Mouse (Mus musculus): Measurements from ENCODE around the gene Tmem203. TPM values are rescaled to one million over a fixed set of nuclear protein-coding genes. Genes with fewer than 3 reads are reported as not detected.

Tmem203 gene
- polyA plus RNA-seq, 1 experiment from 2014 or later: 25.3 TPM

- no peak for ATAC-seq (ENCODE audit: insufficient number of reproducible peaks, insufficient read depth, low FRiP score, low TSS enrichment, low read depth)
- Histone ChIP-seq H3K4me3 (no peak overlapping the region), H3K27ac (no peak overlapping the region), H3K4me2 (no peak overlapping the region), H3K36me3 (no peaks in the 10 kb centered on the region), H3K9me3 (no peaks in the 10 kb centered on the region), H3K27me3 (peaks cover 97% of the 10 kb centered on the region), H3K4me1 (peaks cover 30% of the 10 kb centered on the region), H3K9ac (no peak overlapping the region)
- 71% methylated on average over 9 of the region's 9 CpGs for WGBS
Observed at GRCm38 (mm10) chr2:25293706-25294105, 38.5 kb downstream of the Tmem203 start.

- ATAC-seq (ENCODE audit: insufficient number of reproducible peaks, insufficient read depth, low FRiP score, low TSS enrichment, low read depth): no peak
- Histone ChIP-seq H3K4me3 (no peak overlapping the region), H3K4me2 (no peak overlapping the region), H3K27ac (no peak overlapping the region), H3K36me3 (no peaks in the 10 kb centered on the region), H3K27me3 (peaks cover 63% of the 10 kb centered on the region), H3K9me3 (no peaks in the 10 kb centered on the region), H3K4me1 (peaks cover 7% of the 10 kb centered on the region), H3K9ac (no peak overlapping the region)
- WGBS: 77% methylated on average over 8 of the region's 8 CpGs
Observed at GRCm38 (mm10) chr2:25297093-25297492, 41.9 kb downstream of the Tmem203 start.

- H3K9ac ChIP-seq: no peak overlapping the region
- no peak overlapping the region for H3K4me2 ChIP-seq
- H3K36me3 ChIP-seq: no peaks in the 10 kb centered on the region
- ATAC-seq (ENCODE audit: insufficient number of reproducible peaks, insufficient read depth, low FRiP score, low TSS enrichment, low read depth): no peak
- no peaks in the 10 kb centered on the region for H3K4me1 ChIP-seq
- WGBS: 78% methylated on average over 10 of the region's 10 CpGs
- no peak overlapping the region for H3K27ac ChIP-seq
- peaks cover 58% of the 10 kb centered on the region for H3K27me3 ChIP-seq
- H3K4me3 ChIP-seq: no peak overlapping the region
- no peaks in the 10 kb centered on the region for H3K9me3 ChIP-seq
Observed at GRCm38 (mm10) chr2:25298046-25298445, 42.8 kb downstream of the Tmem203 start.

- H3K27ac ChIP-seq: no peak overlapping the region
- peaks cover 12% of the 10 kb centered on the region for H3K4me1 ChIP-seq
- no peak overlapping the region for H3K4me3 ChIP-seq
- no peaks in the 10 kb centered on the region for H3K9me3 ChIP-seq
- H3K27me3 ChIP-seq: peaks cover 45% of the 10 kb centered on the region
- WGBS: 70% methylated on average over 3 of the region's 3 CpGs
- H3K9ac ChIP-seq: no peak overlapping the region
- no peak overlapping the region for H3K4me2 ChIP-seq
- no peaks in the 10 kb centered on the region for H3K36me3 ChIP-seq
- ATAC-seq (ENCODE audit: insufficient number of reproducible peaks, insufficient read depth, low FRiP score, low TSS enrichment, low read depth): no peak
Observed at GRCm38 (mm10) chr2:25303452-25303851, 48.2 kb downstream of the Tmem203 start.

DNA sequence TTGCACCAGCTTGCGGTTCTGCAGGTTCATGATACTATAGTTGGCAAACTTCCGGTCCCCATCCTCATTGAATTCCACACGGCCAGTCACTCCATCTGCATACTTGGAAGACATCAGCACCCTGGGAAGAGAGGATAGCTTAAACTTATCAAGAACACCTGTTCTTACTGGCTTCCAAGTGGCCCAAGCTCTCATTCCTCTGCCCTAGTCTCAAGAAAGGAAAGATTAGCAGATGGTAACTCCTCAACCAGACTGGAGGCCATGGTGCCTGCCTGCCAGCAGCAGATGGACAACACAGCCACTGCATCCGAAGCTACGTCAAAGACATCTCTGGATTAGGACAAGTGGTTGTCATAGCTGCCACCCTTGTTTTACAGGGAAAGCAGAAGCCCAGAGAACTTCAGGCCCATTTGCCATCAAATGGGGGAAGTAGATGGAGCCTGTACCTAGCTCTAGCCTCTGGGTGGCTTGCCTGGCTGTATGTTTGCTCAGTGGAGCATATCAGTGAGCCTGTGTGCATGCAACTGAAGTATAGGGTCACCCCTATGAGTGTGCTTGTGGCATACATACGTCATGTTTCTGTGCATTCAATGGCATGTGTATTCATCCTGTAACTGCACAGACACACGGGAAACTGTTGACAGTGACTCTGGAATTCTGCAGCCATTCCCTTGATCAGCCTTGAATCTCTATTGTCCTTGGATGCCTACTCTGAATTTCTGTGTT lies 48.9 kb downstream of the Tmem203 start:
- H3K27me3 ChIP-seq: peaks cover 50% of the 10 kb centered on the region
- no peaks in the 10 kb centered on the region for H3K36me3 ChIP-seq
- no peak overlapping the region for H3K27ac ChIP-seq
- peak overlapping the region; percentile 93 for H3K4me2 ChIP-seq
- ATAC-seq (ENCODE audit: insufficient number of reproducible peaks, insufficient read depth, low FRiP score, low TSS enrichment, low read depth): no peak
- H3K4me3 ChIP-seq: peak overlapping the region; percentile 52
- H3K9ac ChIP-seq: no peak overlapping the region
- peaks cover 12% of the 10 kb centered on the region for H3K4me1 ChIP-seq
- WGBS: 64% methylated on average over 7 of the region's 7 CpGs
- no peaks in the 10 kb centered on the region for H3K9me3 ChIP-seq

- H3K36me3 ChIP-seq: no peaks in the 10 kb centered on the region
- peak overlapping the region; percentile 93 for H3K4me2 ChIP-seq
- H3K9me3 ChIP-seq: no peaks in the 10 kb centered on the region
- peaks cover 58% of the 10 kb centered on the region for H3K27me3 ChIP-seq
- H3K9ac ChIP-seq: peak overlapping the region; percentile 71
- no peak overlapping the region for H3K27ac ChIP-seq
- peaks cover 12% of the 10 kb centered on the region for H3K4me1 ChIP-seq
- peak; percentile 37; the same call in 1 of the 2 replicates for ATAC-seq (ENCODE audit: insufficient number of reproducible peaks, insufficient read depth, low FRiP score, low TSS enrichment, low read depth)
- WGBS: 2% methylated on average over 45 of the region's 45 CpGs
- H3K4me3 ChIP-seq: peak overlapping the region; percentile 52
Observed at GRCm38 (mm10) chr2:25304657-25305541, 49.7 kb downstream of the Tmem203 start.

Other genes starting within 250 kb of the Tmem203 start
- 82.5 and 87.4 TPM in 2 replicates for gene Nsmf, start 201.1 kb upstream of the Tmem203 start, polyA plus RNA-seq (2015; fragmentation: Nextera tagmentation; extraction: Ambion mirVana)
- gene Entpd8, start 175.1 kb upstream of the Tmem203 start, polyA plus RNA-seq (2015; fragmentation: Nextera tagmentation; extraction: Ambion mirVana): not detected in 2 replicates
- 0.17 TPM in 1 of 2 replicates, not detected in the other for gene Noxa1, start 160.3 kb upstream of the Tmem203 start, polyA plus RNA-seq (2015; fragmentation: Nextera tagmentation; extraction: Ambion mirVana)
- gene Nrarp, start 74.7 kb upstream of the Tmem203 start, polyA plus RNA-seq (2015; fragmentation: Nextera tagmentation; extraction: Ambion mirVana): 15.0 and 16.7 TPM in 2 replicates
- 5.1 and 6.1 TPM in 2 replicates for gene Tor4a, start 58.6 kb upstream of the Tmem203 start, polyA plus RNA-seq (2015; fragmentation: Nextera tagmentation; extraction: Ambion mirVana)
- gene Nelfb, start 44.0 kb upstream of the Tmem203 start, polyA plus RNA-seq (2015; fragmentation: Nextera tagmentation; extraction: Ambion mirVana): 110 and 114 TPM in 2 replicates
- gene Stpg3, start 40.8 kb upstream of the Tmem203 start, polyA plus RNA-seq (2015; fragmentation: Nextera tagmentation; extraction: Ambion mirVana): 0.15 TPM in 1 of 2 replicates, not detected in the other
- not detected in 2 replicates for gene Fam166a, start 36.7 kb upstream of the Tmem203 start, polyA plus RNA-seq (2015; fragmentation: Nextera tagmentation; extraction: Ambion mirVana)
- gene Tubb4b, start 30.7 kb upstream of the Tmem203 start, polyA plus RNA-seq (2015; fragmentation: Nextera tagmentation; extraction: Ambion mirVana): 409 and 438 TPM in 2 replicates
- gene Slc34a3, start 21.1 kb upstream of the Tmem203 start, polyA plus RNA-seq (2015; fragmentation: Nextera tagmentation; extraction: Ambion mirVana): not detected in 2 replicates
- gene Rnf224, start 18.7 kb upstream of the Tmem203 start, polyA plus RNA-seq (2015; fragmentation: Nextera tagmentation; extraction: Ambion mirVana): not detected in 2 replicates
- 10.8 and 11.3 TPM in 2 replicates for gene Rnf208, start 13.2 kb upstream of the Tmem203 start, polyA plus RNA-seq (2015; fragmentation: Nextera tagmentation; extraction: Ambion mirVana)
- gene Cysrt1, start 13.0 kb upstream of the Tmem203 start, polyA plus RNA-seq (2015; fragmentation: Nextera tagmentation; extraction: Ambion mirVana): 0.81 TPM in 1 of 2 replicates, not detected in the other
- 6.9 and 7.9 TPM in 2 replicates for gene AL732309.1, start 8.6 kb upstream of the Tmem203 start, polyA plus RNA-seq (2015; fragmentation: Nextera tagmentation; extraction: Ambion mirVana)
- 7.5 and 8.2 TPM in 2 replicates for gene Tprn, start 7.2 kb downstream of the Tmem203 start, polyA plus RNA-seq (2015; fragmentation: Nextera tagmentation; extraction: Ambion mirVana)
- 231 and 246 TPM in 2 replicates for gene Ssna1, start 17.0 kb downstream of the Tmem203 start, polyA plus RNA-seq (2015; fragmentation: Nextera tagmentation; extraction: Ambion mirVana)
- 137 and 143 TPM in 2 replicates for gene Anapc2, start 17.0 kb downstream of the Tmem203 start, polyA plus RNA-seq (2015; fragmentation: Nextera tagmentation; extraction: Ambion mirVana)
- not detected in 2 replicates for gene Tmem210, start 32.7 kb downstream of the Tmem203 start, polyA plus RNA-seq (2015; fragmentation: Nextera tagmentation; extraction: Ambion mirVana)
- 0.22 TPM in 2 replicates for gene Lrrc26, start 34.5 kb downstream of the Tmem203 start, polyA plus RNA-seq (2015; fragmentation: Nextera tagmentation; extraction: Ambion mirVana)
- gene Grin1, start 63.7 kb downstream of the Tmem203 start, polyA plus RNA-seq (2015; fragmentation: Nextera tagmentation; extraction: Ambion mirVana): 0.38 and 1.2 TPM in 2 replicates
- gene Man1b1, start 76.9 kb downstream of the Tmem203 start, polyA plus RNA-seq (2015; fragmentation: Nextera tagmentation; extraction: Ambion mirVana): 61.1 and 79.4 TPM in 2 replicates
- 23.0 and 25.5 TPM in 2 replicates for gene Dpp7, start 100.9 kb downstream of the Tmem203 start, polyA plus RNA-seq (2015; fragmentation: Nextera tagmentation; extraction: Ambion mirVana)
- 9.9 and 14.9 TPM in 2 replicates for gene Uap1l1, start 110.2 kb downstream of the Tmem203 start, polyA plus RNA-seq (2015; fragmentation: Nextera tagmentation; extraction: Ambion mirVana)
- 38.9 and 47.9 TPM in 2 replicates for gene Sapcd2, start 116.9 kb downstream of the Tmem203 start, polyA plus RNA-seq (2015; fragmentation: Nextera tagmentation; extraction: Ambion mirVana)
- 0.87 and 1.1 TPM in 2 replicates for gene Entpd2, start 140.4 kb downstream of the Tmem203 start, polyA plus RNA-seq (2015; fragmentation: Nextera tagmentation; extraction: Ambion mirVana)
- gene Npdc1, start 143.9 kb downstream of the Tmem203 start, polyA plus RNA-seq (2015; fragmentation: Nextera tagmentation; extraction: Ambion mirVana): 42.5 and 48.9 TPM in 2 replicates
- gene Fut7, start 167.8 kb downstream of the Tmem203 start, polyA plus RNA-seq (2015; fragmentation: Nextera tagmentation; extraction: Ambion mirVana): 0.12 and 0.17 TPM in 2 replicates
- 2.9 and 4.0 TPM in 2 replicates for gene Abca2, start 173.3 kb downstream of the Tmem203 start, polyA plus RNA-seq (2015; fragmentation: Nextera tagmentation; extraction: Ambion mirVana)
- 5.0 and 7.2 TPM in 2 replicates for gene Clic3, start 201.4 kb downstream of the Tmem203 start, polyA plus RNA-seq (2015; fragmentation: Nextera tagmentation; extraction: Ambion mirVana)
- 29.4 and 35.9 TPM in 2 replicates for gene Paxx, start 205.7 kb downstream of the Tmem203 start, polyA plus RNA-seq (2015; fragmentation: Nextera tagmentation; extraction: Ambion mirVana)
- gene Ptgds, start 214.6 kb downstream of the Tmem203 start, polyA plus RNA-seq (2015; fragmentation: Nextera tagmentation; extraction: Ambion mirVana): 1.3 and 2.8 TPM in 2 replicates
- not detected in 2 replicates for gene Lcn12, start 238.5 kb downstream of the Tmem203 start, polyA plus RNA-seq (2015; fragmentation: Nextera tagmentation; extraction: Ambion mirVana)
- 75.1 and 81.1 TPM in 2 replicates for gene Fbxw5, start 245.3 kb downstream of the Tmem203 start, polyA plus RNA-seq (2015; fragmentation: Nextera tagmentation; extraction: Ambion mirVana)
- gene C8g, start 246.3 kb downstream of the Tmem203 start, polyA plus RNA-seq (2015; fragmentation: Nextera tagmentation; extraction: Ambion mirVana): 5.8 and 6.2 TPM in 2 replicates